ENCODE assay signal across 21 mouse cellular contexts in the genomic region with DNA sequence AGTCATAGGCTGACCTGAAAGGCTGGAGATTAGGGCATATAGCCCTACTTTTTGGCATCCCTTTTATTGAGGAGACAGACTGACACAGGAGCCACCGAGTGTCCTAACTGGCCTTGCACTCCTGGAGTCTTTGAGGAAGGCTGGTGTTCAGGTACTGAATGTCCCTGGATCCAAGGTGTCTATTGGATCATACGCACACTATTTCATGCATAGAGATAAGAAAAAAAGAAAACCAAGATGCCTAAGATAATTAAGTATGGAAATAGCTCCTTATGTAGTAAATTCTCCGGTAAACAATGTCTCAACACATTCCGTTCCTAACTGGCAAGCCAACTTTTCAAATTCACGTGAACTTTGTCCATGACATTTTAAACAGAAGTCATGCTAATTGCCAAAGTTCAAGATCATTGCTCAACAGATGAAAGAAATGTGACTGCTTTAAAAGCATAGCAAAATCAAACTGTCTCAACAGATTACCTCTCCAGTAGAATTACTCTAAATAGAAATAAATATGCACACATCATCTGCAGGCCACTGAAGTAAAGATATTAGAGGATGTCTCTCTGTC. TPM values are rescaled to one million over a fixed set of nuclear protein-coding genes. Genes with fewer than 3 reads are reported as not detected.
A peak's percentile ranks its signal among the peaks of the same experiment; 100 is the strongest.
DNase-seq lines count a peak whose midpoint lies in the region; TF ChIP-seq lines count a peak whose summit lies in the region.
"Had no signal": no experiment of that assay in that cellular context is flagged by ENCODE, and none has a peak within 500 bp of the region (broad histone marks: within the 10 kb centered on the region; RNA-seq: fewer than 3 reads in every experiment).

No protein-coding gene starts in this region.

- WGBS in liver, adult 2 months: 20% methylated on average over 5 of the region's 5 CpGs

- no peaks in the 10 kb centered on the region; the same call in 1 of the 2 replicates for H3K36me3 ChIP-seq in liver, adult 2 months (ENCODE audit: control insufficient read depth, insufficient read depth, low read length)

- peak overlapping the region; percentile 95 for H3K27ac ChIP-seq in liver, adult 2 months (replicated peaks; ENCODE audit: insufficient read depth, low read depth, low read length)
- H3K27ac ChIP-seq: embryonic facial prominence, embryonic 10.5 days; forebrain, embryonic 13.5 days; heart, adult 2 months; heart, embryonic 15.5 days had no signal

- peak; percentile 34 to 73 for DNase-seq in kidney, adult 8-10 months
- no peak for DNase-seq in kidney, postnatal 4 days
- peak; percentile 97 for DNase-seq in liver, adult 2 months (ENCODE audit: extremely low read depth, low read depth, low spot score)
- DNase-seq in liver: no peak
- DNase-seq in lung, postnatal 25 days (ENCODE audit: low spot score): peak; percentile 33
- DNase-seq in lung, postnatal 10 days: no peak
- DNase-seq in embryo, embryonic 10.5 days (ENCODE audit: low spot score): no peak
- DNase-seq: adrenal gland, postnatal 14 days; cerebellum, adult 18-20 months; cerebellum, adult 9-11 months; cerebellum, postnatal 36 days; forebrain, postnatal 0 days; gastrocnemius, postnatal 14 days; heart, adult 2 months; heart, postnatal 14 days had no signal

- peaks cover 12% of the 10 kb centered on the region for H3K4me1 ChIP-seq in liver, adult 2 months (ENCODE audit: control insufficient read depth, insufficient read depth, low read length)
- H3K4me1 ChIP-seq: embryonic facial prominence, embryonic 10.5 days; forebrain, embryonic 13.5 days; heart, embryonic 15.5 days had no signal

- no peaks in the 10 kb centered on the region for H3K27me3 ChIP-seq in liver, adult 2 months (ENCODE audit: control insufficient read depth, insufficient read depth, low read length)
- H3K27me3 ChIP-seq: CH12.LX; forebrain, embryonic 13.5 days; heart, embryonic 15.5 days; Patski had no signal

- no peak overlapping the region for H3K4me3 ChIP-seq in liver, adult 2 months (ENCODE audit: insufficient read depth, low read depth, low read length)
- H3K4me3 ChIP-seq: embryonic facial prominence, embryonic 10.5 days; forebrain, embryonic 13.5 days; heart, adult 2 months; heart, embryonic 15.5 days had no signal

- TF ChIP-seq CTCF in liver, adult 2 months (IDR thresholded peaks at IDR 0.05; ENCODE audit: low read depth, low read length): no peak

- peaks cover 3% of the 10 kb centered on the region; the same call in 1 of the 2 replicates for H3K79me2 ChIP-seq in liver, adult 2 months (ENCODE audit: control insufficient read depth, insufficient read depth, low read length)

- H3K9ac ChIP-seq in liver, adult 2 months (ENCODE audit: low read depth, low read length): no peak overlapping the region
- H3K9ac ChIP-seq: forebrain, embryonic 13.5 days; forebrain, postnatal 0 days; heart, embryonic 15.5 days had no signal

- TF ChIP-seq POLR2A in liver, adult 2 months (IDR thresholded peaks at IDR 0.05; ENCODE audit: extremely low read depth, insufficient read depth, low read length): no peak

RNA-seq across cellular contexts. Expression of a gene that starts 45.9 kb away (rescaled TPM):
- total RNA-seq in liver, adult 2 months (2014; rRNA removed): 9.9 and 10.8 TPM in 2 replicates
- polyA plus RNA-seq in liver, adult 2 months (2012; rRNA removed): 4.2 and 4.7 TPM in 2 replicates
- total RNA-seq: CH12.LX had no signal
- polyA plus RNA-seq: activated CD4-positive, CD25-positive, alpha-beta regulatory T cell, adult 4 months had no signal

Comparison
In these comparisons a context has a peak if more than half of its experiments do, and no peak if none do; other contexts are left out.
1. DNase-seq: peak in kidney, adult 8-10 months (2 of 2), liver, adult 2 months (single experiment) and lung, postnatal 25 days (single experiment); none in kidney, postnatal 4 days (0 of 2), liver (single experiment), lung, postnatal 10 days (single experiment) and embryo, embryonic 10.5 days (single experiment).